Comparison of ENCODE assay signal across 25 mouse cellular contexts in the genomic region with DNA sequence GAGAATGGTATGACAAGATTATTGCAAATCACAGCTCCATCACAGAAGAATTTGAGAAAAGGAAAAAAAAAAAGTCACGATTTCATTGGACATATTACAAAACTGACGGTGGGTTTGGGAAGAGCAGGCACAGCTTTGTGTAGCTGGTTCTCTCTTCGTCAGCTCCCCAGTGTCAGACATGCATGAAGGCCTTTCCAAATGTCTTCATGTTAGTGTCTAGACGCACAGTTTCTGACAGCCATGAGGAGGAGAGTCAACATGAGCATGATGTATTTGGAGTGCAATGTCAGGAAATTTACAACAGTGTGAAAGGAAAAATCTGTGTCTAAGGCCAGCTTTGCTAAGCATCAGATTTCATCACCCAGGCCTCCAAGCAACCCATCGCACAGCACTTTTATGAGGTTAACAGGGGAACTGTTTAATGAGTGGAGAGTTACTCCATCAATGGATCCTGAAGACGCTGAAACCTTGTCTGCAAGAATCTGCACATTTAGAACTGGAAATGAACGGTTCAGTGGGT.
DNase-seq lines count a peak whose midpoint lies in the region; ATAC-seq and TF ChIP-seq lines count a peak whose summit lies in the region.
"Had no signal": no experiment of that assay in that cellular context is flagged by ENCODE, and none has a peak within 500 bp of the region (broad histone marks: within the 10 kb centered on the region; RNA-seq: fewer than 3 reads in every experiment).

No protein-coding gene starts in this region.

- no peak overlapping the region for H3K4me2 ChIP-seq in forebrain, postnatal 0 days (ENCODE audit: low read depth)
- no peak overlapping the region for H3K4me2 ChIP-seq in forebrain, embryonic 11.5 days (ENCODE audit: low read depth, low read length, severe bottlenecking)
- H3K4me2 ChIP-seq in kidney, embryonic 16.5 days (replicated peaks; ENCODE audit: low read depth, low read length), result no peak overlapping the region
- H3K4me2 ChIP-seq: heart, embryonic 13.5 days; hindbrain, embryonic 14.5 days; liver, embryonic 13.5 days; midbrain, embryonic 15.5 days; neural tube, embryonic 13.5 days had no signal

- ATAC-seq in forebrain, postnatal 0 days, result peak; percentile 90
- no peak for ATAC-seq in forebrain, embryonic 11.5 days (replicated peaks; ENCODE audit: low FRiP score)
- ATAC-seq in kidney, embryonic 16.5 days (ENCODE audit: low FRiP score, low TSS enrichment), result peak; percentile 74; the same call in 1 of the 2 replicates
- ATAC-seq: midbrain, embryonic 15.5 days had no signal

- H3K4me1 ChIP-seq in forebrain, postnatal 0 days (ENCODE audit: insufficient read depth), result peaks cover 10% of the 10 kb centered on the region; the same call in 1 of the 2 replicates
- H3K4me1 ChIP-seq in forebrain, embryonic 11.5 days (replicated peaks; ENCODE audit: control insufficient read depth, insufficient read depth, low read length), result no peaks in the 10 kb centered on the region
- H3K4me1 ChIP-seq in kidney, embryonic 16.5 days (ENCODE audit: insufficient read depth, low read length), result peaks cover 4% of the 10 kb centered on the region
- H3K4me1 ChIP-seq: heart, embryonic 13.5 days; liver, embryonic 13.5 days; midbrain, embryonic 15.5 days had no signal

- H3K27me3 ChIP-seq in forebrain, postnatal 0 days (ENCODE audit: insufficient read depth, low read length), result no peaks in the 10 kb centered on the region
- no peaks in the 10 kb centered on the region for H3K27me3 ChIP-seq in forebrain, embryonic 11.5 days (ENCODE audit: control insufficient read depth, insufficient read depth, low read length)
- no peaks in the 10 kb centered on the region for H3K27me3 ChIP-seq in kidney, embryonic 16.5 days (ENCODE audit: insufficient read depth, low read length)
- H3K27me3 ChIP-seq: heart, embryonic 13.5 days; liver, embryonic 13.5 days; midbrain, embryonic 15.5 days; neural tube, embryonic 13.5 days had no signal

- H3K9me3 ChIP-seq in forebrain, postnatal 0 days (ENCODE audit: low read length), result no peaks in the 10 kb centered on the region
- no peaks in the 10 kb centered on the region for H3K9me3 ChIP-seq in forebrain, embryonic 11.5 days (ENCODE audit: control insufficient read depth, low read length)
- no peaks in the 10 kb centered on the region for H3K9me3 ChIP-seq in kidney, embryonic 16.5 days (ENCODE audit: low read length)
- H3K9me3 ChIP-seq: heart, embryonic 13.5 days; liver, embryonic 13.5 days; midbrain, embryonic 15.5 days; neural tube, embryonic 13.5 days had no signal

- TF ChIP-seq CTCF in forebrain, postnatal 0 days (IDR thresholded peaks at IDR 0.05; ENCODE audit: low read depth), result no peak

- WGBS in forebrain, postnatal 0 days, result 42% methylated on average over 7 of the region's 7 CpGs
- WGBS in forebrain, embryonic 11.5 days, result 70% methylated on average over 7 of the region's 7 CpGs
- WGBS in kidney, embryonic 16.5 days, result 15% methylated on average over 7 of the region's 7 CpGs

- no peak overlapping the region for H3K9ac ChIP-seq in forebrain, postnatal 0 days
- H3K9ac ChIP-seq in forebrain, embryonic 11.5 days (ENCODE audit: low read length), result no peak overlapping the region
- no peak overlapping the region for H3K9ac ChIP-seq in kidney, embryonic 16.5 days (replicated peaks; ENCODE audit: low read length)
- H3K9ac ChIP-seq: heart, embryonic 13.5 days; hindbrain, embryonic 14.5 days; liver, embryonic 13.5 days; midbrain, embryonic 15.5 days; neural tube, embryonic 13.5 days had no signal

- DNase-seq in forebrain, postnatal 0 days, result peak; percentile 63
- DNase-seq in forebrain, embryonic 11.5 days (ENCODE audit: low spot score), result no peak
- no peak for DNase-seq in kidney, adult 18-20 months
- peak; percentile 59 for DNase-seq in brain, embryonic 18.5 days (ENCODE audit: low read depth, low spot score)
- peak; percentile 29 for DNase-seq in forelimb bud, embryonic 11.5 days (ENCODE audit: low read depth, low spot score)
- DNase-seq in urinary bladder, adult 2 months (ENCODE audit: low spot score), result no peak
- no peak for DNase-seq in frontal cortex, postnatal 14 days (ENCODE audit: low spot score in 2 of 2)
- DNase-seq: adrenal gland, adult 8-10 months; cerebellum, adult 2 months; cerebellum, postnatal 25 days; gastrocnemius, postnatal 10 days; heart, adult 2 months; heart, postnatal 14 days; kidney, postnatal 10 days; liver, embryonic 13.5 days; lung, adult 2 months; right cerebral cortex, adult 18-20 months; right cerebral cortex, postnatal 4 days; thymus, postnatal 14 days had no signal

- no peak overlapping the region for H3K4me3 ChIP-seq in forebrain, postnatal 0 days (ENCODE audit: low read depth, low read length)
- no peak overlapping the region for H3K4me3 ChIP-seq in forebrain, embryonic 11.5 days (ENCODE audit: low read depth, low read length)
- no peak overlapping the region for H3K4me3 ChIP-seq in kidney, embryonic 16.5 days (ENCODE audit: low read length)
- H3K4me3 ChIP-seq: heart, adult 2 months; heart, embryonic 13.5 days; liver, embryonic 13.5 days; midbrain, embryonic 15.5 days; neural tube, embryonic 13.5 days had no signal

- no peaks in the 10 kb centered on the region for H3K36me3 ChIP-seq in forebrain, postnatal 0 days (ENCODE audit: insufficient read depth)
- no peaks in the 10 kb centered on the region for H3K36me3 ChIP-seq in forebrain, embryonic 11.5 days (ENCODE audit: control insufficient read depth, insufficient read depth, low read length)
- no peaks in the 10 kb centered on the region for H3K36me3 ChIP-seq in kidney, embryonic 16.5 days (ENCODE audit: insufficient read depth, low read length)
- H3K36me3 ChIP-seq: heart, embryonic 13.5 days; liver, embryonic 13.5 days; midbrain, embryonic 15.5 days; neural tube, embryonic 13.5 days had no signal

- H3K27ac ChIP-seq in forebrain, postnatal 0 days (ENCODE audit: low read depth, low read length), result no peak overlapping the region
- H3K27ac ChIP-seq in forebrain, embryonic 11.5 days (ENCODE audit: low read depth, low read length), result no peak overlapping the region
- no peak overlapping the region for H3K27ac ChIP-seq in kidney, embryonic 16.5 days (ENCODE audit: low read length)
- H3K27ac ChIP-seq: heart, adult 2 months; heart, embryonic 13.5 days; hindbrain, embryonic 14.5 days; liver, embryonic 13.5 days; macrophage; midbrain, embryonic 15.5 days; neural tube, embryonic 13.5 days had no signal

Comparison
In these comparisons a context has a peak if more than half of its experiments do, and no peak if none do; other contexts are left out.
1. DNase-seq: peak in forebrain, postnatal 0 days (single experiment), brain, embryonic 18.5 days (single experiment) and forelimb bud, embryonic 11.5 days (single experiment); none in forebrain, embryonic 11.5 days (single experiment), kidney, adult 18-20 months (single experiment), urinary bladder, adult 2 months (single experiment) and frontal cortex, postnatal 14 days (0 of 2).